In genomic region chr2:68289961-68290360, GRCm38 (mm10) we compare ENCODE assay signal across 16 mouse cellular contexts.
"Had no signal": no experiment of that assay in that cellular context is flagged by ENCODE, and none has a peak within 500 bp of the region (broad histone marks: within the 10 kb centered on the region; RNA-seq: fewer than 3 reads in every experiment).

No protein-coding gene starts in this region.

- H3K36me3 ChIP-seq: limb, embryonic 12.5 days; liver, embryonic 13.5 days; lung, embryonic 15.5 days; neural tube, embryonic 12.5 days had no signal

- ATAC-seq: intestine, embryonic 16.5 days; liver, postnatal 0 days had no signal

- H3K9ac ChIP-seq: limb, embryonic 12.5 days; liver, embryonic 13.5 days; liver, postnatal 0 days; lung, embryonic 15.5 days; neural tube, embryonic 12.5 days had no signal

- H3K27ac ChIP-seq: limb, embryonic 12.5 days; liver, embryonic 13.5 days; lung, embryonic 15.5 days; macrophage; neural tube, embryonic 12.5 days had no signal

- H3K27me3 ChIP-seq: limb, embryonic 12.5 days; liver, embryonic 13.5 days; lung, embryonic 15.5 days; megakaryocyte, embryonic 14.5 days; neural tube, embryonic 12.5 days had no signal

- H3K4me1 ChIP-seq: liver, embryonic 13.5 days; lung, embryonic 15.5 days; megakaryocyte, embryonic 14.5 days had no signal

- H3K9me3 ChIP-seq: limb, embryonic 12.5 days; liver, embryonic 13.5 days; lung, embryonic 15.5 days; neural tube, embryonic 12.5 days had no signal

- H3K4me2 ChIP-seq: limb, embryonic 12.5 days; liver, embryonic 13.5 days; lung, embryonic 15.5 days; neural tube, embryonic 12.5 days had no signal

- DNase-seq: kidney, adult 2 months; kidney, postnatal 36 days; layer of hippocampus, adult 9-11 months; liver; liver, embryonic 13.5 days; liver, postnatal 0 days; lung, postnatal 14 days; thymus, adult 18-20 months; thymus, postnatal 14 days had no signal

- H3K4me3 ChIP-seq: limb, embryonic 12.5 days; liver, embryonic 13.5 days; lung, embryonic 15.5 days; megakaryocyte, embryonic 14.5 days; myocyte; neural tube, embryonic 12.5 days had no signal
